Mouse (Mus musculus): ENCODE results near the gene Scube3. TPM values are rescaled to one million over a fixed set of nuclear protein-coding genes. Genes with fewer than 3 reads are reported as not detected.

The Scube3 gene
- polyA plus RNA-seq (2012; fragmentation: generic; extraction: Trizol), result 0.09 TPM
- long read RNA-seq, experiment 1, result 0 reads
- long read RNA-seq, experiment 2, result 0 reads

DNA sequence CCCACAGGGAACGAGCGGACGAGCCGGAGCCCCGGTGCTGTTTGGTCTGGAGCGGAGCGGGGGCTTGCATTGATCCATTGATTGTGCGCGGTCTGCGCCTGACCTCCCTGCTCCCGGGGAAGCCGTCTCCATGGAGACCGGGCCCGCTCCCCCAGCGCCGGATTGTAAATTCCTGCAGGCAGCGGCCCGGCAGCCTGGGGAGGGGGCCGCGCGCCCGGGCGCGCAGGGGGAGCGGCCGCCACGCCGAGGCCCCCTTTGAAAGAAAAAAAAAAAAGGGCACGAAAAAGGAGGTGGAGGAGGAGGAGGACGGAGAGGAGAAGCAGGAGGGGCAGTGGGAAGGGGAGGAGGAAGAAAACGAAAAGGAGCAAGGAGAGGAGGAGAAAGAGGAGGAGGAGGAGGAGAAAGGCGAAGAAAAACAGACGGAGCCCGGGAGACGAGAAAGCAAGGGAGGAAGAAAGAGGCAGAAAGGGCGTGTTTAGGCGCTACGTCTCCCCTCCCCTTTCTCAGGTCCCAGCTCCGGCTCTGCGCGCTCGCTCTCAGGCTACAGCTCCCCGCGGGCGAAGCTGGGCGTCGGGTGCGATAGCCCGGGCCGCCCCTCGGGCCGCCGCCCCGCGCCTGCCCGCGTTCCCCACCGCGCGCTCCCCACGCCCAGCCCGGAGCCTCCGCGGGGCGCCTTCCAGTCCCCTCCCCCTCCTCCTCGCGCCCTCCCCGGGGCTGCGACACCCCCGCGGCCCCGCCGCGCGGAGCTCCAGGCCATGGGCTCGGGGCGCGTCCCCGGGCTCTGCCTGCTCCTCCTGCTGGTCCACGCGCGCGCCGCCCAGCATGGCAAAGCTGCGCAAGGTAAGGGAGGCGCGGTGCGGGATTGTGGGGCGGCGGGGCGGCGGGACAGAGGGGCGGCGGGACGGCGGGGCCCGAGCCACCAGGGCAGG is at the start of gene Scube3:
TSS of gene Scube3 (plus strand) at position 371 of the 929 bp plus-strand sequence.
- Histone ChIP-seq H3K79me3 (ENCODE audit: low read depth) (no peaks in the 10 kb centered on the region), H3ac (ENCODE audit: control insufficient read depth, insufficient read length, low read depth) (peak within 1 kb of the TSS; percentile 39), H3K27me3 (ENCODE audit: control insufficient read depth, insufficient read depth, insufficient read length) (peaks cover 87% of the 10 kb centered on the region), H3K79me2 (ENCODE audit: control insufficient read depth, insufficient read depth) (no peaks in the 10 kb centered on the region), H3K4me3 (ENCODE audit: insufficient read depth, poor library complexity, severe bottlenecking) (no peak within 1 kb of the TSS), H3K36me3 (ENCODE audit: control insufficient read depth, insufficient read depth) (no peaks in the 10 kb centered on the region)
- TF ChIP-seq MYOD1 (IDR thresholded peaks at IDR 0.05; ENCODE audit: control insufficient read depth, insufficient read length, low read depth) (no peak), MAX (IDR thresholded peaks at IDR 0.05) (no peak), CEBPB (IDR thresholded peaks at IDR 0.05; ENCODE audit: low read depth) (no peak), FOSL1 (IDR thresholded peaks at IDR 0.05; ENCODE audit: insufficient read depth, low read length, poor library complexity, severe bottlenecking) (no peak), CTCF (IDR thresholded peaks at IDR 0.05; ENCODE audit: control insufficient read depth, insufficient read depth, insufficient read length) (no peak), USF1 (IDR thresholded peaks at IDR 0.05; ENCODE audit: low read depth) (no peak), MYOG (IDR thresholded peaks at IDR 0.05; ENCODE audit: control insufficient read depth, extremely low read depth, insufficient read length) (no peak)

DNA sequence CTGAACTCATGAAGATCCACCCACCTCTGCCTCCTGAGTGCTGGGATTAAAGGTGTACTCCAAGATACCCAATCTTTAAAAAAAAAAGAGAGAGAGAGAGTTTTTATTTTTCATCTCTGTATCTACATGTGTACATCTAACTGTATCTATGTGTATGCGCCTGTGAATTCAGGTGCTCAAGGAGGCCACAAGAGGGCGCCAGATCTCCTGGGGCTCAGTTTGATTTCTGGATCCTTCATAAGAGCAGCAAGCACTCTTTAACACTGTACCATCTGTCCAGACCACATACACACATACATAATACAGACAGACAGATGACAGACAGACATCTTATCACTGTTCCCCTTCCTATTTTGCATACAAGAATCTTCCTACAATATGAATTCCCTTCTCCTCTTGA is 49.6 kb upstream of the Scube3 start:
- Histone ChIP-seq H3K27me3 (ENCODE audit: control insufficient read depth, insufficient read depth, insufficient read length) (peaks cover 1% of the 10 kb centered on the region), H3K4me3 (ENCODE audit: insufficient read depth, poor library complexity, severe bottlenecking) (no peak overlapping the region), H3K79me3 (ENCODE audit: low read depth) (no peaks in the 10 kb centered on the region), H3K79me2 (ENCODE audit: control insufficient read depth, insufficient read depth) (no peaks in the 10 kb centered on the region), H3ac (ENCODE audit: control insufficient read depth, insufficient read length, low read depth) (no peak overlapping the region), H3K36me3 (ENCODE audit: control insufficient read depth, insufficient read depth) (no peaks in the 10 kb centered on the region)
- TF ChIP-seq CEBPB (IDR thresholded peaks at IDR 0.05; ENCODE audit: low read depth), result no peak
- no peak for TF ChIP-seq MYOD1 (IDR thresholded peaks at IDR 0.05; ENCODE audit: control insufficient read depth, insufficient read length, low read depth)
- no peak for TF ChIP-seq CTCF (IDR thresholded peaks at IDR 0.05; ENCODE audit: control insufficient read depth, insufficient read depth, insufficient read length)
- TF ChIP-seq FOSL1 (IDR thresholded peaks at IDR 0.05; ENCODE audit: insufficient read depth, low read length, poor library complexity, severe bottlenecking), result no peak
- TF ChIP-seq MYOG (IDR thresholded peaks at IDR 0.05; ENCODE audit: control insufficient read depth, extremely low read depth, insufficient read length), result no peak
- TF ChIP-seq USF1 (IDR thresholded peaks at IDR 0.05; ENCODE audit: low read depth), result no peak
- no peak for TF ChIP-seq MAX (IDR thresholded peaks at IDR 0.05)

- H3K4me3 ChIP-seq (ENCODE audit: insufficient read depth, poor library complexity, severe bottlenecking), result no peak overlapping the region
- H3K27me3 ChIP-seq (ENCODE audit: control insufficient read depth, insufficient read depth, insufficient read length), result peaks cover 12% of the 10 kb centered on the region
- no peaks in the 10 kb centered on the region for H3K36me3 ChIP-seq (ENCODE audit: control insufficient read depth, insufficient read depth)
- no peaks in the 10 kb centered on the region for H3K79me2 ChIP-seq (ENCODE audit: control insufficient read depth, insufficient read depth)
- no peak overlapping the region for H3ac ChIP-seq (ENCODE audit: control insufficient read depth, insufficient read length, low read depth)
- H3K79me3 ChIP-seq (ENCODE audit: low read depth), result no peaks in the 10 kb centered on the region
- TF ChIP-seq FOSL1 (IDR thresholded peaks at IDR 0.05; ENCODE audit: insufficient read depth, low read length, poor library complexity, severe bottlenecking), result no peak
- TF ChIP-seq MYOD1 (IDR thresholded peaks at IDR 0.05; ENCODE audit: control insufficient read depth, insufficient read length, low read depth), result no peak
- no peak for TF ChIP-seq MAX (IDR thresholded peaks at IDR 0.05)
- no peak for TF ChIP-seq MYOG (IDR thresholded peaks at IDR 0.05; ENCODE audit: control insufficient read depth, extremely low read depth, insufficient read length)
- no peak for TF ChIP-seq USF1 (IDR thresholded peaks at IDR 0.05; ENCODE audit: low read depth)
- no peak for TF ChIP-seq CTCF (IDR thresholded peaks at IDR 0.05; ENCODE audit: control insufficient read depth, insufficient read depth, insufficient read length)
- no peak for TF ChIP-seq CEBPB (IDR thresholded peaks at IDR 0.05; ENCODE audit: low read depth)
Measured at GRCm38 (mm10) chr17:28093837-28094236, 48.1 kb upstream of the Scube3 start.

DNA sequence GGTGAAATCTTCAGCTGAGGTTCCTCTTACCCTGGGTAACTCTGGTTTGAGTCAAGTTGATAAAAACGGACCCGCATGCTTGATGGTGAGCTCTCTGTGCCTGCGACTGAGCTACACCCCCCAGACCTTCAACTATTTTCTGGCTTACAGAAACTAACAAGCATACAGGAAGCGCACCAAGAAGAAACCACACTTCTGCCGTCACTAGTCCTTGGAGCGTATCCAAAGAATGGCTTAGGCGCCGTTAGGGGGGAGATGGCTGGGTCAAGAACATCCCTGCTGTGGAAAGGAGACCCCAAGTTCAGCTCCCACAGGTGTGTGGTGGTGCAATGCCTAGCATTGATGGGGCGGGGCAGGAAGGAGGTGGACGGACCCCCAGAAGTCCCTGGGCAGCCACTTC is 45.5 kb upstream of the Scube3 start:
- Histone ChIP-seq H3ac (ENCODE audit: control insufficient read depth, insufficient read length, low read depth) (no peak overlapping the region), H3K27me3 (ENCODE audit: control insufficient read depth, insufficient read depth, insufficient read length) (peaks cover 12% of the 10 kb centered on the region), H3K4me3 (ENCODE audit: insufficient read depth, poor library complexity, severe bottlenecking) (no peak overlapping the region), H3K36me3 (ENCODE audit: control insufficient read depth, insufficient read depth) (no peaks in the 10 kb centered on the region), H3K79me3 (ENCODE audit: low read depth) (no peaks in the 10 kb centered on the region), H3K79me2 (ENCODE audit: control insufficient read depth, insufficient read depth) (no peaks in the 10 kb centered on the region)
- no peak for TF ChIP-seq CTCF (IDR thresholded peaks at IDR 0.05; ENCODE audit: control insufficient read depth, insufficient read depth, insufficient read length)
- no peak for TF ChIP-seq CEBPB (IDR thresholded peaks at IDR 0.05; ENCODE audit: low read depth)
- TF ChIP-seq USF1 (IDR thresholded peaks at IDR 0.05; ENCODE audit: low read depth), result no peak
- no peak for TF ChIP-seq FOSL1 (IDR thresholded peaks at IDR 0.05; ENCODE audit: insufficient read depth, low read length, poor library complexity, severe bottlenecking)
- TF ChIP-seq MYOG (IDR thresholded peaks at IDR 0.05; ENCODE audit: control insufficient read depth, extremely low read depth, insufficient read length), result no peak
- no peak for TF ChIP-seq MYOD1 (IDR thresholded peaks at IDR 0.05; ENCODE audit: control insufficient read depth, insufficient read length, low read depth)
- TF ChIP-seq MAX (IDR thresholded peaks at IDR 0.05), result no peak

GRCm38 (mm10) chr17:28097308-28097707 is 44.6 kb upstream of the Scube3 start:
- Histone ChIP-seq H3K79me2 (ENCODE audit: control insufficient read depth, insufficient read depth) (no peaks in the 10 kb centered on the region), H3K36me3 (ENCODE audit: control insufficient read depth, insufficient read depth) (no peaks in the 10 kb centered on the region), H3K4me3 (ENCODE audit: insufficient read depth, poor library complexity, severe bottlenecking) (no peak overlapping the region), H3ac (ENCODE audit: control insufficient read depth, insufficient read length, low read depth) (no peak overlapping the region), H3K79me3 (ENCODE audit: low read depth) (no peaks in the 10 kb centered on the region), H3K27me3 (ENCODE audit: control insufficient read depth, insufficient read depth, insufficient read length) (peaks cover 12% of the 10 kb centered on the region)
- TF ChIP-seq MAX (IDR thresholded peaks at IDR 0.05) (no peak), CTCF (IDR thresholded peaks at IDR 0.05; ENCODE audit: control insufficient read depth, insufficient read depth, insufficient read length) (no peak), MYOD1 (IDR thresholded peaks at IDR 0.05; ENCODE audit: control insufficient read depth, insufficient read length, low read depth) (no peak)

All from C2C12 (cell line).